Mouse (Mus musculus): Measurements from ENCODE around the gene Serpind1. TPM values are rescaled to one million over a fixed set of nuclear protein-coding genes. Genes with fewer than 3 reads are reported as not detected.

Serpind1 gene
- polyA plus RNA-seq, 1 experiment from 2014 or later, result 0.88 TPM

DNA sequence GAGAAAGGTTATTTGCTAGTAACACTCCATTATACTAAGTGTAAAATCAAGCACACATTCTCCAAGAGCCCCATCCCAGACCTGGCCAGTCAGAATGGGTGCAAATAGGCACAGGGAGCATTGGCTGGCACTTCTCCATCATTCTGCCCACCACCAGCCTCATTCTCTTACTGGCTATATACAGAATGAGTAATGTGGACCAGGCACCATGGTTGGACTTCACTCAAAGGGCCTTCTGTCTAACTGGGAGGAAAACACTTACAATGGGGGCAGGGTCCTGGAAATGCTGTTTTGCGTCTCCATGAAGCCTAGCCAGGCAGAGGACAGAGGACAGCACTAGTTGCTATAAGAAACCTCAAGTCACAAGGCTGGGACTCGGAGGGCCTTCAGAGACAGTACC lies 5.1 kb upstream of the Serpind1 start:
- WGBS, result 87% methylated on average over 2 of the region's 2 CpGs
- Histone ChIP-seq H3K4me3 (no peak overlapping the region), H3K4me2 (no peak overlapping the region), H3K27me3 (no peaks in the 10 kb centered on the region), H3K4me1 (replicated peaks) (no peaks in the 10 kb centered on the region), H3K9me3 (no peaks in the 10 kb centered on the region), H3K9ac (no peak overlapping the region), H3K27ac (replicated peaks) (no peak overlapping the region), H3K36me3 (peaks cover 79% of the 10 kb centered on the region)
- ATAC-seq (ENCODE audit: low read depth), result no peak

GRCm38 (mm10) chr16:17329848-17330570 lies 1.2 kb upstream of the Serpind1 start:
- ATAC-seq (ENCODE audit: low read depth), result no peak
- no peaks in the 10 kb centered on the region for H3K27me3 ChIP-seq

GRCm38 (mm10) chr16:17331855-17332254 lies 684 bp downstream of the Serpind1 start:
- Histone ChIP-seq H3K4me3 (no peak overlapping the region), H3K27me3 (no peaks in the 10 kb centered on the region), H3K9me3 (no peaks in the 10 kb centered on the region), H3K9ac (no peak overlapping the region), H3K36me3 (peaks cover 42% of the 10 kb centered on the region), H3K27ac (replicated peaks) (no peak overlapping the region), H3K4me1 (replicated peaks) (no peaks in the 10 kb centered on the region), H3K4me2 (no peak overlapping the region)
- no peak for ATAC-seq (ENCODE audit: low read depth)
- 91% methylated on average over 5 of the region's 5 CpGs for WGBS

More at GRCm38 (mm10) chr16:17329848-17330570, 1.2 kb upstream of the Serpind1 start:
- peaks cover 45% of the 10 kb centered on the region for H3K36me3 ChIP-seq
- H3K4me2 ChIP-seq, result no peak overlapping the region
- no peak overlapping the region for H3K27ac ChIP-seq (replicated peaks)
- no peaks in the 10 kb centered on the region for H3K9me3 ChIP-seq
- no peaks in the 10 kb centered on the region for H3K4me1 ChIP-seq (replicated peaks)
- WGBS, result 83% methylated on average over 1 of the region's 1 CpGs
- H3K9ac ChIP-seq, result no peak overlapping the region
- H3K4me3 ChIP-seq, result no peak overlapping the region

DNA sequence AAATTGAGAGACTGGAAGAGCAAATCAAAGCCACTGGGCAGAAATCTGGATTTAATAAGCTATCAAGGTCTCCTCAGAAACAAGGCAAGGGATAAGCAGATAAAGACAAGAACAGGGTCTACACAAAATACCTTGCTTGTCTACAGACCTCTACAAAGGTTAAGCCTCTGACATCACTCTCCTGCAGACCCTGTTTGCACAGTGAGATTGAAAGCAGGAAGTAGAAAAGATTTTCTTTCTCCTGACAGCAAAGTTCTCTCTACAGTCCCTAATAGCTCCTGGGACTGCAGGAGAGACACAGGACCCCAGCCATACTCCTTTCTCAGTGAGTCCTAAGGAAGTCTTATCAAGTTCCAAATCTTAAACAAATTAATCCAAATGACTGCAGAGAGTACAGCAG lies 3.4 kb downstream of the Serpind1 start:
- Histone ChIP-seq H3K4me1 (replicated peaks) (no peaks in the 10 kb centered on the region), H3K9ac (no peak overlapping the region), H3K9me3 (no peaks in the 10 kb centered on the region), H3K4me3 (no peak overlapping the region), H3K36me3 (peaks cover 44% of the 10 kb centered on the region), H3K4me2 (no peak overlapping the region), H3K27me3 (no peaks in the 10 kb centered on the region), H3K27ac (replicated peaks) (no peak overlapping the region)
- ATAC-seq (ENCODE audit: low read depth), result no peak

- Histone ChIP-seq H3K4me1 (replicated peaks) (no peaks in the 10 kb centered on the region), H3K9ac (no peak overlapping the region), H3K27ac (replicated peaks) (no peak overlapping the region), H3K4me2 (no peak overlapping the region), H3K4me3 (no peak overlapping the region), H3K9me3 (no peaks in the 10 kb centered on the region), H3K36me3 (peaks cover 52% of the 10 kb centered on the region), H3K27me3 (no peaks in the 10 kb centered on the region)
- 78% methylated on average over 1 of the region's 1 CpGs for WGBS
- ATAC-seq (ENCODE audit: low read depth), result no peak
Observed at GRCm38 (mm10) chr16:17336089-17336488, 4.9 kb downstream of the Serpind1 start.

DNA sequence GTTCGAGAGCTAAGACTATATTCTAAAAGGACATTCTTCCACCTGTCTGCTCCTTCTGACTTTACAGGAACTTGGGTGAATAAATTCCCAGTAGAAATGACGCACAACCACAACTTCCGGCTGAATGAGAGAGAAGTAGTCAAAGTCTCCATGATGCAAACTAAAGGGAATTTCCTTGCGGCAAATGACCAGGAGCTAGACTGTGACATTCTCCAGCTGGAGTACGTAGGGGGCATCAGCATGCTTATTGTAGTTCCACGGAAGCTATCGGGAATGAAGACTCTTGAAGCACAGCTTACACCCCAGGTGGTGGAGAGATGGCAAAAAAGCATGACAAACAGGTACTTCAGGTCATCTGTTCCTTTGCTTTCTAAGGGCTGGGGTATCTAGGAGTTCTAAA lies 8.5 kb downstream of the Serpind1 start:
- Histone ChIP-seq H3K36me3 (peaks cover 73% of the 10 kb centered on the region), H3K4me3 (no peak overlapping the region)
- ATAC-seq (ENCODE audit: low read depth), result no peak

DNA sequence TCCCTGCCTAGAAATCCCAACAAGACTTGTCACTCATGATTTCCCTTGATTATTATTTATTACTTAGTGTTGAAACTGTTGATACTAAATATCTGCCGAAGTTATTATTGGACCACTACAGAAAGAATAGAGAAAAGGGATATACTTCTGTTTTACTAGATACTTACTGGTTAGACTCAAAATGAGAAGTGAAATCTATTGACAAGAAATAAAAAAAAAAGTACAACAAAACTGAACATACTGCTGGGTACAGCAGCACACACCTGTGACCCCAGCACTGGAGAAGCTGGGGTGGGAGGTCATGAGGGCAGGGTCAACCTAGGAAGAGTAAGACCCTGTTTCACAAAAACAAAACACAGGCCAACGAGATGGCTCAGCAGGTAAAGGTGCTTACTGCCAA lies 9.5 kb downstream of the Serpind1 start:
- Histone ChIP-seq H3K9me3 (no peaks in the 10 kb centered on the region), H3K27me3 (no peaks in the 10 kb centered on the region), H3K4me1 (replicated peaks) (no peaks in the 10 kb centered on the region), H3K27ac (replicated peaks) (no peak overlapping the region), H3K4me2 (no peak overlapping the region), H3K9ac (no peak overlapping the region), H3K36me3 (peaks cover 72% of the 10 kb centered on the region), H3K4me3 (no peak overlapping the region)
- WGBS, result 89% methylated on average over 2 of the region's 2 CpGs
- ATAC-seq (ENCODE audit: low read depth), result no peak

More for the DNA sequence above, 8.5 kb downstream of the Serpind1 start:
- Histone ChIP-seq H3K9ac (no peak overlapping the region), H3K27me3 (no peaks in the 10 kb centered on the region), H3K9me3 (no peaks in the 10 kb centered on the region), H3K4me1 (replicated peaks) (no peaks in the 10 kb centered on the region), H3K27ac (replicated peaks) (no peak overlapping the region), H3K4me2 (no peak overlapping the region)
- WGBS, result 87% methylated on average over 7 of the region's 7 CpGs

DNA sequence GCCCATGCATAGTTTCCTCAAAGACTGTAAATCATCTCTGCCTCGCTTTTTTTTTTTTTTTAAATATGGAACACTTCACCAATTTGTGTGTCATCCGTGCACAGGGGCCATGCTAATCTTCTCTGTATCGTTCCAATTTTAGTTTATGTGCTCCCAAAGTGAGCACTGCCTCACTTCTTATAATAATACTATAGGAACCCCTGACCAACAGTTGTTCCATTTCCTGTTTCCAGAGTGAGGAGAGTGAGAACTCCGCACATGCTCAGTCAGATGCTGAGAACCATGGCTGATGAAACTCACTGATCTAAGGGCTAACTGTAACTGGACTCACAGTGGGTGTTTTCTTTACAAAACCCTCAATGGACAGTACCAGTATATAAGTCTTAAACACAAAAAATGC lies 10.7 kb downstream of the Serpind1 start:
- 94% methylated on average over 4 of the region's 4 CpGs for WGBS
- no peak overlapping the region for H3K9ac ChIP-seq
- H3K4me3 ChIP-seq, result no peak overlapping the region
- H3K9me3 ChIP-seq, result no peaks in the 10 kb centered on the region
- no peaks in the 10 kb centered on the region for H3K27me3 ChIP-seq
- H3K4me1 ChIP-seq (replicated peaks), result no peaks in the 10 kb centered on the region
- H3K4me2 ChIP-seq, result no peak overlapping the region
- peaks cover 72% of the 10 kb centered on the region for H3K36me3 ChIP-seq
- ATAC-seq (ENCODE audit: low read depth), result no peak
- H3K27ac ChIP-seq (replicated peaks), result no peak overlapping the region

- Histone ChIP-seq H3K27me3 (no peaks in the 10 kb centered on the region), H3K27ac (replicated peaks) (no peak overlapping the region), H3K9ac (no peak overlapping the region), H3K9me3 (no peaks in the 10 kb centered on the region), H3K4me1 (replicated peaks) (no peaks in the 10 kb centered on the region), H3K4me3 (no peak overlapping the region), H3K4me2 (no peak overlapping the region), H3K36me3 (peaks cover 78% of the 10 kb centered on the region)
- 86% methylated on average over 8 of the region's 8 CpGs for WGBS
- no peak for ATAC-seq (ENCODE audit: low read depth)
Observed at GRCm38 (mm10) chr16:17345141-17345812, 14.1 kb downstream of the Serpind1 start.

DNA sequence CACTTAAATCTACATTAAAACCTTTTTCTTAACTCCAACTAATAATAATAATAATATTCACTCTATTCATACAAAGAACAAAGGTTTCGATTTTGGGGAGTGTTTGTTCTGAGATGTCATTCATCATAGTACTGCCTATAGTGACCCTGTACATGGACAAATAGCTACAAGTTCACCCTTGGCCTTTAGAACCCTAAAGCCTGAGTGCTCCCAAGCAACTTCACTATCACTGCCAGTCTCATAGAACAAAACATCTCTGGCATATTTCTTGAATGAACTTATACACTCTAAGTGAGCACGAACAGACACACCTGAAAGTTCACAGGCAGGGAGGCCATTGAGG lies 14.6 kb downstream of the Serpind1 start:
- Histone ChIP-seq H3K27me3 (no peaks in the 10 kb centered on the region), H3K9me3 (no peaks in the 10 kb centered on the region), H3K4me1 (replicated peaks) (no peaks in the 10 kb centered on the region), H3K9ac (no peak overlapping the region), H3K27ac (replicated peaks) (no peak overlapping the region), H3K4me3 (no peak overlapping the region), H3K36me3 (peaks cover 80% of the 10 kb centered on the region), H3K4me2 (no peak overlapping the region)
- WGBS, result 88% methylated on average over 2 of the region's 2 CpGs
- no peak for ATAC-seq (ENCODE audit: low read depth)

- Histone ChIP-seq H3K4me1 (replicated peaks) (no peaks in the 10 kb centered on the region), H3K9ac (no peak overlapping the region), H3K4me3 (no peak overlapping the region), H3K36me3 (peaks cover 88% of the 10 kb centered on the region), H3K9me3 (no peaks in the 10 kb centered on the region), H3K4me2 (no peak overlapping the region), H3K27ac (replicated peaks) (no peak overlapping the region), H3K27me3 (no peaks in the 10 kb centered on the region)
- ATAC-seq (ENCODE audit: low read depth), result no peak
- WGBS, result 92% methylated on average over 1 of the region's 1 CpGs
Observed at GRCm38 (mm10) chr16:17346766-17347165, 15.6 kb downstream of the Serpind1 start.

- WGBS, result 93% methylated on average over 6 of the region's 6 CpGs
- Histone ChIP-seq H3K4me3 (no peak overlapping the region), H3K36me3 (peaks cover 87% of the 10 kb centered on the region), H3K4me1 (replicated peaks) (no peaks in the 10 kb centered on the region), H3K27ac (replicated peaks) (no peak overlapping the region), H3K4me2 (no peak overlapping the region), H3K9ac (no peak overlapping the region), H3K9me3 (no peaks in the 10 kb centered on the region), H3K27me3 (no peaks in the 10 kb centered on the region)
- no peak for ATAC-seq (ENCODE audit: low read depth)
Observed at GRCm38 (mm10) chr16:17356031-17356430, 24.9 kb downstream of the Serpind1 start.

- H3K4me3 ChIP-seq, result no peak overlapping the region
- ATAC-seq (ENCODE audit: low read depth), result no peak
- WGBS, result 90% methylated on average over 4 of the region's 4 CpGs
- no peak overlapping the region for H3K27ac ChIP-seq (replicated peaks)
- no peak overlapping the region for H3K9ac ChIP-seq
- no peaks in the 10 kb centered on the region for H3K9me3 ChIP-seq
- no peaks in the 10 kb centered on the region for H3K4me1 ChIP-seq (replicated peaks)
- H3K27me3 ChIP-seq, result no peaks in the 10 kb centered on the region
- no peak overlapping the region for H3K4me2 ChIP-seq
- peaks cover 82% of the 10 kb centered on the region for H3K36me3 ChIP-seq
Observed at GRCm38 (mm10) chr16:17358787-17359186, 27.6 kb downstream of the Serpind1 start.
